Mouse (Mus musculus) embryonic facial prominence, embryonic 10.5 days (tissue): Measurements from ENCODE around the gene Fcer1g. TPM values are rescaled to one million over a fixed set of nuclear protein-coding genes. Genes with fewer than 3 reads are reported as not detected.

ENCODE experiments used
- DNase-seq: peaks from one replicate; pipeline ENCODE4 v3.0.0-alpha.2; 2017; ENCODE audit warnings: low spot score
- H3K27ac ChIP-seq: fragments of 300-500 bp; sonication (generic); replicated peaks from 2 replicates; pipeline ENCODE4 v1.5.1; 2016; ENCODE audit warnings: mild to moderate bottlenecking
- H3K27me3 ChIP-seq: fragments of 300-500 bp; sonication (generic); replicated peaks from 2 replicates; pipeline ENCODE4 v1.6.1; 2016; ENCODE audit warnings: low read depth, mild to moderate bottlenecking; ENCODE audit not compliant: poor library complexity, severe bottlenecking
- H3K36me3 ChIP-seq: fragments of 300-500 bp; sonication (generic); replicated peaks from 2 replicates; pipeline ENCODE4 v1.6.1; 2016; ENCODE audit warnings: mild to moderate bottlenecking, moderate library complexity
- H3K4me1 ChIP-seq: fragments of 300-500 bp; sonication (generic); 2 replicates; pipeline ENCODE4 v1.6.1; 2016
- H3K4me3 ChIP-seq: fragments of 300-500 bp; sonication (generic); 2 replicates; pipeline ENCODE4 v1.5.1; 2016; ENCODE audit warnings: mild to moderate bottlenecking, moderate library complexity
- H3K9me3 ChIP-seq: fragments of 300-500 bp; sonication (generic); 2 replicates; pipeline ENCODE4 v1.6.1; 2016; ENCODE audit warnings: mild to moderate bottlenecking
- WGBS: fragments of 180-500 bp; shearing (Covaris S2); methylation state at CpG from one replicate; pipeline ENCODE4 v1.1.7; 2016; 5-methylcytosine and 5-hydroxymethylcytosine counted together
- polyA plus RNA-seq: library from polyadenylated mRNA; unstranded; fragments of >200 nt; fragmentation: Nextera tagmentation; extraction: Ambion mirVana; gene quantifications from 2 replicates; pipeline ENCODE4 v1.2.1, GENCODE M21; 2016

The Fcer1g gene
- polyA plus RNA-seq, 1 experiment from 2014 or later, result 16.5 TPM

DNA sequence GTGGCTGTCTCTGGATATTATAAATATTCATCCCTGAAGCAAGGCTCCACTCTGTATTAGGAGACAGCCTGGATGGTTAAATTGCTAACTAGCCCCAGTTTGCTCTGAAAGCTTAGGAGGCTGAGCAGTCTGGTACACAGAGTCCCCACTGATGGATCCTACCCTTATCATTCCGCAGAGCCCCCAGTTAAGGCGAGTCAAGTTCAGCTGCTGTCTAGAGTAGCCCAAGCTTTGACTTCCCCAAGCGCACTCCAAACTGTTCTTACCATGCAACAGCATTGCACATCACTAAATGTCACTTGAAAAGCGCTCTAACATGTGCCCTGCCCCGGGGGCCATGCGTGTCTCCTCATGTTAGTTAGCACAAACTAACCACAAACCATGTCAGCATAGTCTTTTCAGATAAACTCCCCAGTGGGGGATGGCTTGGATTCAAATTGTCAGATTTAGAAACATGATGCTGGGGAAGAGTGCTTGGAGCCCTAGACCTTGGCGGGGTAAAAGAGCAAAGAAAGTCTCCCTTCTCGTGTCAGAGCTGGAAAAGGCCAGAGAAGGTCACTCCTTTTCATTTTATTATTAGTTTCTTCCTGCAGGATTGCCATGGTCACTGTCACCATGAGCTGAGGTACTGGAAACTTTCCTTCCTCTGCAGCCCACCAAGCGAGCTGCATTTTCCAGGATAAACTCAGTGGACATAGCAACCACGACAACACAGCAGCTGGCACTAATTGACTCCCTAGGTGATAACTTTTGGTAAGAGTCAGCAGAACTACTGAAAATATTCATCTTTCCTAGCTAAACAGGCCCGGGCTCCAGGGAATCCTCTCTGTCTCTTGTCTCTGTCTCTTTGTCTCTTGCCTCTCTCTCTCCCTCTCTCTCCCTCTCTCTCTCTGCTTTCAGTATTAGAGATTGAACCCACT, 40.0 kb downstream of the Fcer1g start:
- no peaks in the 10 kb centered on the region for H3K9me3 ChIP-seq
- H3K4me1 ChIP-seq, result peaks cover 45% of the 10 kb centered on the region
- H3K4me3 ChIP-seq, result 0 out of 2 replicates have a peak overlapping the region, but pooled peaks have one; percentile 72
- H3K36me3 ChIP-seq, result no peaks in the 10 kb centered on the region
- DNase-seq, result peak; percentile 34
- H3K27me3 ChIP-seq, result peaks cover 98% of the 10 kb centered on the region
- WGBS, result 21% methylated on average over 11 of the region's 11 CpGs
- no peak overlapping the region for H3K27ac ChIP-seq

- Histone ChIP-seq H3K27ac (no peak overlapping the region; the same call in 1 of the 2 replicates), H3K4me3 (peak overlapping the region; percentile 44), H3K9me3 (no peaks in the 10 kb centered on the region), H3K36me3 (no peaks in the 10 kb centered on the region), H3K4me1 (peaks cover 54% of the 10 kb centered on the region), H3K27me3 (peaks cover 89% of the 10 kb centered on the region)
- peak; percentile 43 for DNase-seq
- 2% methylated on average over 18 of the region's 18 CpGs for WGBS
Measured at GRCm38 (mm10) chr1:171193093-171193840, 40.9 kb downstream of the Fcer1g start.

DNA sequence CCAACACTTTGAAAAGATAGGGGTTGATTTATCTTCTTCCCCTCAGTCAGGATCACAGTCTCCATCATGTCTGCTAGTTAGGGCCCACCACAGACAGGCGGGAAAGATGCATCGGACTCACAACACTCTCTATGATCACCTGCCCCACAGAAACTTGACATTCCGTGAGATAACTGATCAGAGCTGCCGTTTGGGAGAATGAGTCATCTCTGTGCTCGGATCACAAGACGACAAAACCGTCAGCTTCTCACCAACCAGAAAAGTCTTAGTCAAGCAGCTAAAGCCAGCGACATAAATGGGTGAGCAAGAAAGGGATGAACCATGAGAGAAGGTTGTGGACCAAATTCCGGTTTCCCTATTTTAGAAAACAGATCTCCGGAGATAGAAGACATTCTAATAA, 41.9 kb downstream of the Fcer1g start:
- Histone ChIP-seq H3K36me3 (no peaks in the 10 kb centered on the region), H3K4me1 (peaks cover 58% of the 10 kb centered on the region), H3K27ac (no peak overlapping the region), H3K9me3 (no peaks in the 10 kb centered on the region), H3K27me3 (peaks cover 80% of the 10 kb centered on the region), H3K4me3 (no peak overlapping the region)
- 45% methylated on average over 10 of the region's 10 CpGs for WGBS
- DNase-seq, result no peak

DNA sequence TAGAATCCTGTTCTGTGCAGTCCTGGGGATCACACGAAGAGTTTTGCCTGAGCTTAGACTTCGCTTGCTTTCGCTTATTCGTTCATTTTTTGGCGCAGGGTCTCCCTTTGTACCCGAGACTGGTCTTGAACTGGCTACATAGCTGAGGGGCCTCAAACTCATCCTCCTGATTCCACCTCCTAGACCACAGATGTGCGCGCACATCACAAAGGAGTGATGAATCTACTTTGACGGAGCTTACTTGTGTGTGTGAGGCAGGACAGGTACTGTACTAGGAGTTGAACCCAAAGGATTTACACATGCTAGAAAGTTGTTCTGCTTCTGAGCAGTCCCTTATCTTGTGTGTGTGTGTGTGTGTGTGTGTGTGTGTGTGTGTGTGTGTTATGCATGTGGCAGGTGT, 43.3 kb downstream of the Fcer1g start:
- peaks cover 66% of the 10 kb centered on the region for H3K27me3 ChIP-seq
- H3K4me3 ChIP-seq, result no peak overlapping the region
- 93% methylated on average over 9 of the region's 9 CpGs for WGBS
- DNase-seq, result no peak
- H3K4me1 ChIP-seq, result peaks cover 60% of the 10 kb centered on the region
- H3K36me3 ChIP-seq, result no peaks in the 10 kb centered on the region
- no peaks in the 10 kb centered on the region for H3K9me3 ChIP-seq
- no peak overlapping the region for H3K27ac ChIP-seq

DNA sequence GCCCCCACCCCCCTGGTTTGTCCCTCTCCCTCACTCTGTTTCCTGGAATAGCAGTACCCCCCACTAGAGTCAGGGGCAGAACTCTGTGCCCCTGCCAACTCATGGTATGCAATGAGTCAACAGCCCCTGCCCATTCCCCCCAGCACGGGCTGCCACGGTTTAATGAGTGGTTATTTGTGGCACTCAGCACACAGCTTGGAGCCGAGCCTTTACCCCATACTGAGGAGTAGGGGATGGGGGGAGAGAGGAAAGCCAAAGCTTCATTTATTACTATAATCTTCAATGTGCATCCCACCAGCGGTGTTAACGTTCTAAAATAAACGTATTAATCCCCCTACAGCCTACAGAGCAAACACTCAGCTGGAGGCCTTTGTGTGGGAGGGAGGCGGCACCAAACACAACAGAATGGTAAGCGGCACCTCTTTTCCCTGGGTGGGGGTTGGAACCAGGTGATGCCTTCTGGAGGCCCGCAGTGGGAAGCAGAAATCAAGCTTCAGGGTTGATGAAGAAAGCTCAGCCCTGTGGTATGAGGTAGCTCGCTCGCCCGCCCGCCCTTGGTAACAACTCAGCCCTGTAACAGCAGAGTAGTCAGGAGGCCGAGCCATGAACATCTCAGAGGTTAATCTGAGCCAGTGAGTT, 44.6 kb downstream of the Fcer1g start:
- peak overlapping the region; percentile 6; the same call in 1 of the 2 replicates for H3K4me3 ChIP-seq
- H3K27ac ChIP-seq, result peak overlapping the region; percentile 16; the same call in 1 of the 2 replicates
- 35% methylated on average over 14 of the region's 14 CpGs for WGBS
- DNase-seq, result peak; percentile 21
- no peaks in the 10 kb centered on the region for H3K36me3 ChIP-seq
- peaks cover 54% of the 10 kb centered on the region for H3K4me1 ChIP-seq
- H3K27me3 ChIP-seq, result peaks cover 53% of the 10 kb centered on the region
- no peaks in the 10 kb centered on the region for H3K9me3 ChIP-seq

DNA sequence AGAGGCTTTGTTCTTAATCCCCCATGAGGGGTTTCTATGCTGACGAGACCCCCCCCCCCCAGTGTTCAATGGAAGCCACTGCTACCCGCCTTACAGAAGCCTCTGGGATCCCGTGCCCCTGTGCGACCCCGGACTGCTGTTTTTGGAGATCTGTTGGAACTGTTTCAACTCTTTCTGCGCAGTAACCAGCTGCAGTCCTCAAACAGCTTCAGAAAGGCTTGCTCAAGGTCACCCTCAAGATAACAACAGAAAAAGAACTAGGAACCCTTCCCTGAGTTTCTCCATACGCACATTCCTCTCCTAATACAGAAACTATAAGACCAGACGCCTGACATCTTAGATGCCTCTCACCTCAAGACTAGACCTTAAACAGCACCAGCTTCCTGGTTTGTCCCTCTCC, 45.1 kb downstream of the Fcer1g start:
- H3K4me3 ChIP-seq, result peak overlapping the region; percentile 6; the same call in 1 of the 2 replicates

DNA sequence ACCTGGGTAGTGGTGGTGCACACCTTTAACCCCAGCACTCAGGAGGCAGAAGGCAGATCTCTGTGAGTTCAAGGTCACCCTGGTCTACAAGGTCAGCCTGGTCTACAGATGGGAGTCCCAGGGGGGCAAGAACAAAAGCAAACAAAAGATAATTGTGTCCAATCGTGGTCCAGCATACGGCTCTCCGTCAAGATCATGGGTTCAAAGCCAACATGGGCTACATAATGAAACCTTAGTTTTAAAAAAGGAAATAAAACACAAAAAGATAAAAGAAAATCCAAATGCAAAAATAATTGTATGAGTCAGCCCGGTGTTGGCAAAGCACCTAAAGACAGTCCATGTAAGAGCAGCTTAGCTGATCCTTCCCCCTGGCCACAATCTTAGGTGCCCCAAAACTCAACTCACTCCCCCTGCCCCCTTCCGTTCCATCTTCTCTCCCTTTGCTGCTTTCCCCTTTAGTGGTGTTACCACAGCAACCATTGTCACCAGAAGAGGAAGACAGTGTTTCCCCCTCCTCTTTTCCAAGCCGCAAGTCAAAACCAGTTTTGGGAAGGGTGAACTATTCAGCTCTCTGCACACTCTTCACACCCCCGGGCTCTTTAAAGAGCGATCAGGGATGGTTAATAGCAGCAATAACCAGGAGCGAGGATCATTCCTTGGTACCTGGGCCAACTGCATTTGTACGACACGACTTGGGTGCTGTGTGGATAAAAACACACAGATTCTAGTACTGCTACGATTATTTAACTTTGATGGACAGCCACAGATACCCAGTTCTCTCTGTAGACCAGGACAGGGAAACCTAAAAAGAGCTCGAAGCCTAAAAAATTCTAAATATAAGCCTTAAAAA, 46.1 kb downstream of the Fcer1g start:
- no peak overlapping the region for H3K27ac ChIP-seq
- H3K27me3 ChIP-seq, result peaks cover 38% of the 10 kb centered on the region
- H3K4me1 ChIP-seq, result peaks cover 39% of the 10 kb centered on the region
- H3K9me3 ChIP-seq, result no peaks in the 10 kb centered on the region
- WGBS, result 59% methylated on average over 13 of the region's 13 CpGs
- DNase-seq, result no peak
- no peaks in the 10 kb centered on the region for H3K36me3 ChIP-seq
- H3K4me3 ChIP-seq, result 0 out of 2 replicates have a peak overlapping the region, but pooled peaks have one; percentile 11

More for the DNA sequence above, 45.1 kb downstream of the Fcer1g start:
- Histone ChIP-seq H3K4me1 (peaks cover 48% of the 10 kb centered on the region), H3K27me3 (peaks cover 48% of the 10 kb centered on the region), H3K9me3 (no peaks in the 10 kb centered on the region), H3K36me3 (no peaks in the 10 kb centered on the region), H3K27ac (peak overlapping the region; percentile 24; the same call in 1 of the 2 replicates)
- WGBS, result 19% methylated on average over 8 of the region's 8 CpGs
- DNase-seq, result peak; percentile 37

DNA sequence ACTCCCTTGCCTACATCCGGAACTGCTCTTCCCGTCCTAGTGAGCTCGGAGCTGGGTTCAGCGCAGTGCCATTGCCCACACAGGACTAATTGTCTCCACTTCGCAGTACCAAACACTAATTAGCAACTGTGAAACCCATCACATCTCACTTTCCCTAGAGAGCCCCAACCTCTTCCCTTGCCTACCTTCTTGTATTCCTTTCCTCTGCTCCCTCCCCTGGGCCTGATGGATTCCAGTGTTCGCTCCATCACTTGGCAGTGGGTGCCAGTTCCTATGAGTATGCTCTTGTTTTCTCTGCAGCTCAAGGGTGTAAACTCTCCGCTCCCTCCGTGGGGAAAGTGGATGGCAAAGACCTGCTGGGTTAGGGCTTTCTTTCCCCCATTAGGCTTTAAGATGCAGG, 48.5 kb downstream of the Fcer1g start:
- Histone ChIP-seq H3K4me1 (peaks cover 34% of the 10 kb centered on the region), H3K9me3 (no peaks in the 10 kb centered on the region), H3K27me3 (peaks cover 14% of the 10 kb centered on the region), H3K4me3 (no peak overlapping the region), H3K36me3 (no peaks in the 10 kb centered on the region), H3K27ac (0 out of 2 replicates have a peak overlapping the region, but pooled peaks have one; percentile 8)
- 63% methylated on average over 8 of the region's 8 CpGs for WGBS
- no peak for DNase-seq

- Histone ChIP-seq H3K27ac (no peak overlapping the region), H3K36me3 (no peaks in the 10 kb centered on the region), H3K9me3 (no peaks in the 10 kb centered on the region), H3K4me3 (no peak overlapping the region), H3K4me1 (peaks cover 28% of the 10 kb centered on the region), H3K27me3 (peaks cover 2% of the 10 kb centered on the region)
- DNase-seq, result no peak
- 83% methylated on average over 7 of the region's 7 CpGs for WGBS
Measured at GRCm38 (mm10) chr1:171184314-171184713, 49.9 kb downstream of the Fcer1g start.

DNA sequence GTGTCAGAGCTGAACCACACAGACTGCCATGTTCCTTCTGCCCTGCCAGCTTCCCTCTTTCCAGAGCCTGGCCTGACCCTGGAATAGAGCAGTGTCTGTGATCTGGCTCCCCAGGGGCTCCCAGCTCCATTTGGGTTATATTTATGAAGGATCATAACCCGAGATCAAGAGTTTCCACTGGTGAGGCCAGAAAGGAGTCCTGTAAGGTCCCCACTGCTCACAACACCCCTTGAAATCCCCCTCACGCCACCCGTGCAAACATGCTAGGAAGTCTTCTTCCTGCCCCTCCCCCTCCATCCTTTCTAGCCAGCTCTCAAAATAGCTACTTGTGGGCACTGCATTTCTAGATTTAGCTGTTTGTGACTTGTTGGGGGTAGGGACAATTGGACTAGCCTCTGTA, 50.5 kb downstream of the Fcer1g start:
- Histone ChIP-seq H3K36me3 (no peaks in the 10 kb centered on the region), H3K9me3 (no peaks in the 10 kb centered on the region), H3K4me3 (no peak overlapping the region), H3K27ac (no peak overlapping the region), H3K27me3 (no peaks in the 10 kb centered on the region; the same call in 1 of the 2 replicates), H3K4me1 (peaks cover 21% of the 10 kb centered on the region)
- no peak for DNase-seq
- 64% methylated on average over 3 of the region's 3 CpGs for WGBS

GRCm38 (mm10) chr1:171183025-171183424, 51.1 kb downstream of the Fcer1g start:
- Histone ChIP-seq H3K27ac (no peak overlapping the region), H3K36me3 (no peaks in the 10 kb centered on the region), H3K4me1 (peaks cover 15% of the 10 kb centered on the region), H3K9me3 (no peaks in the 10 kb centered on the region), H3K4me3 (no peak overlapping the region), H3K27me3 (no peaks in the 10 kb centered on the region; the same call in 1 of the 2 replicates)
- DNase-seq, result no peak
- 85% methylated on average over 3 of the region's 3 CpGs for WGBS
